Mouse (Mus musculus) hindbrain, postnatal 0 days (tissue): ENCODE results near the gene 0610009B22Rik. TPM values are rescaled to one million over a fixed set of nuclear protein-coding genes. Genes with fewer than 3 reads are reported as not detected.
A peak's percentile ranks its signal among the peaks of the same experiment; 100 is the strongest.
"Not testable (repeated sequence)": the region's sequence is repeated elsewhere in the genome, so short reads cannot be mapped to it uniquely, and the experiment has no call there.

ENCODE experiments used
- ATAC-seq: fragments of 200-750 bp; cut with Nextera tagmentation; 2 replicates; pipeline ENCODE4 v1.8.0; 2017; ENCODE audit warnings: mild to moderate bottlenecking, moderate TSS enrichment, moderate library complexity
- DNase-seq: peaks from one replicate; pipeline ENCODE4 v3.0.0-alpha.2; 2015; ENCODE audit warnings: low spot score
- H3K27ac ChIP-seq: fragments of 300-500 bp; sonication (generic); 2 replicates; pipeline ENCODE4 v1.5.1; 2014; ENCODE audit warnings: mild to moderate bottlenecking
- H3K27me3 ChIP-seq: fragments of 300-500 bp; sonication (generic); 2 replicates; pipeline ENCODE4 v1.6.1; 2014; ENCODE audit warnings: low read length, mixed read lengths; ENCODE audit not compliant: insufficient read depth
- H3K36me3 ChIP-seq: fragments of 300-500 bp; sonication (generic); 2 replicates; pipeline ENCODE4 v1.6.1; 2014; ENCODE audit warnings: low read length, mixed read lengths; ENCODE audit not compliant: insufficient read depth
- H3K4me1 ChIP-seq: fragments of 300-500 bp; sonication (generic); 2 replicates; pipeline ENCODE4 v1.6.1; 2014; ENCODE audit warnings: antibody characterized with exemption, low read length, mixed read lengths; ENCODE audit not compliant: insufficient read depth
- H3K4me2 ChIP-seq: fragments of 300-500 bp; sonication (generic); 2 replicates; pipeline ENCODE4 v1.6.1; 2014; ENCODE audit warnings: low read depth, mild to moderate bottlenecking, low read length, moderate library complexity, mixed read lengths
- H3K4me3 ChIP-seq: fragments of 300-500 bp; sonication (generic); 2 replicates; pipeline ENCODE4 v1.5.1; 2014; ENCODE audit warnings: low read length
- H3K9ac ChIP-seq: fragments of 300-500 bp; sonication (generic); replicated peaks from 2 replicates; pipeline ENCODE4 v1.6.1; 2014; ENCODE audit warnings: mild to moderate bottlenecking, low read length, moderate library complexity, mixed read lengths
- H3K9me3 ChIP-seq: fragments of 300-500 bp; sonication (generic); 2 replicates; pipeline ENCODE4 v1.6.1; 2016; ENCODE audit warnings: low read length, mixed read lengths
- CTCF ChIP-seq: IDR thresholded peaks from 2 replicates; pipeline ENCODE4 v1.5.1; 2016; ENCODE audit warnings: antibody characterized with exemption, control low read depth, low read depth
- WGBS: fragments of 180-500 bp; shearing (Covaris S2); extraction: QIAGEN DNeasy Blood & Tissue Kit; methylation state at CpG from one replicate; pipeline ENCODE4 v1.1.7; 2014; 5-methylcytosine and 5-hydroxymethylcytosine counted together
- polyA plus RNA-seq: library from polyadenylated mRNA; unstranded; fragments of >200 nt; fragmentation: Nextera tagmentation; extraction: Ambion mirVana; gene quantifications from 2 replicates; pipeline ENCODE4 v1.2.1, GENCODE M21; 2015
- total RNA-seq: library from RNA; depleted of rRNA; stranded (reverse); fragments of >200 nt; gene quantifications from 2 replicates; pipeline ENCODE4 v1.2.3, GENCODE M21; 2014

Gene 0610009B22Rik
- total and polyA plus RNA-seq, 2 experiments from 2014 or later = 23.8 to 92.3 TPM

DNA sequence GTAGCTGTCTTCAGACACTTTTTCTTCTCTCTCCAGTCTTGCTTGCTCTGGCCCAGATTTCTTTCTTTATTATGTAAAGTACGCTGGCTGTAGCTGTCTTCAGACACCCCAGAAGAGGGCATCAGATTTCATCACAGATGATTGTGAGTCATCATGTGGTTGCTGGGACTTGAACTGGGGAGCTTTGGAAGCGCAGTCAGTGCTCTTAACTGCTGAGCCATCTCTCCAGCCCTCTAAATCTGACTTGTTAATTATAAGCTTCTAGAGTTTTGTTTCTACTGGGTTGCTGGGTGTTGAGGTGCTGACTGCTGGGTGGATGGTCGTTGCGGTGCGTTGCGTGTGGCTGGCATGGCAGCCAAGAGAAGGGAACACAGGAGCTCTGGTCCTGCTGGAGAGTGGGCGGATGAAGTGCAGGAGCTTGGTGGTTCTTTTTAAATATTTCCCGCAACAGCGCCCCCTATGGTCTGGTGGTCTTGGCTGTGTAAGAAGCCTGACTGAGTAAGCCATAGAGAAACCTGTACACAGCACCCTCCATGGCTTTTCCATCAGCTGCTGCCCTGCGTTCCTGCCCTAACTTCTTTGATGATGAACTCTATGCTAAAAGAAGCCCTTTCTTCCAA lies 14.8 kb upstream of the 0610009B22Rik start:
- no peak for ATAC-seq
- no peak overlapping the region for H3K4me2 ChIP-seq
- no peaks in the 10 kb centered on the region for H3K4me1 ChIP-seq
- peak; percentile 38 for DNase-seq
- no peak overlapping the region for H3K27ac ChIP-seq
- H3K4me3 ChIP-seq = no peak overlapping the region
- peak; percentile 37 for TF ChIP-seq CTCF
- no peak overlapping the region for H3K9ac ChIP-seq
- H3K9me3 ChIP-seq = no peaks in the 10 kb centered on the region
- H3K36me3 ChIP-seq = peaks cover 46% of the 10 kb centered on the region
- 62% methylated on average over 10 of the region's 10 CpGs for WGBS
- H3K27me3 ChIP-seq = no peaks in the 10 kb centered on the region

DNA sequence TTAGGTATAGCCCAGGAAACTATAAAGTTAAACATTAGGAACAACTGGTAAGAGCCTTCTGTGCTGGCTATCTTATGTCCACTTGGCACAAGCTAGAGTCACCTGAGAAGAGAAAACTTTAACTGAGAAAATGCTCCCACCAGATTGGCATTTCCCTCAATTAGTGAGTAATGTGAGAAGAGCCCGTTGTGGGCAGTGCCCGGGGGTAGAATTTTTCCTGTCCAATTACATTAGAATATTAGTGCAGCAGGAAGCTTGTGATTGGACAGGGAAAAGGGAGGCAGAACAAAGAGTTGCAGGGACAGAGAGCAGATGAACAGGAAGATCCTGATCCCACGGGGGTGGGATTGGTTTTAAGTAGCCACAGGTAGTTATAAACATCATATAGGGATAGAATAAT lies 14.2 kb upstream of the 0610009B22Rik start:
- ATAC-seq (no peak), DNase-seq (no peak)
- 77% methylated on average over 3 of the region's 3 CpGs for WGBS
- H3K9me3 ChIP-seq = no peaks in the 10 kb centered on the region
- no peak overlapping the region for H3K4me2 ChIP-seq
- no peaks in the 10 kb centered on the region for H3K4me1 ChIP-seq
- no peak for TF ChIP-seq CTCF
- H3K27ac ChIP-seq = no peak overlapping the region
- H3K4me3 ChIP-seq = no peak overlapping the region
- H3K27me3 ChIP-seq = no peaks in the 10 kb centered on the region
- H3K9ac ChIP-seq = no peak overlapping the region
- H3K36me3 ChIP-seq = peaks cover 46% of the 10 kb centered on the region

DNA sequence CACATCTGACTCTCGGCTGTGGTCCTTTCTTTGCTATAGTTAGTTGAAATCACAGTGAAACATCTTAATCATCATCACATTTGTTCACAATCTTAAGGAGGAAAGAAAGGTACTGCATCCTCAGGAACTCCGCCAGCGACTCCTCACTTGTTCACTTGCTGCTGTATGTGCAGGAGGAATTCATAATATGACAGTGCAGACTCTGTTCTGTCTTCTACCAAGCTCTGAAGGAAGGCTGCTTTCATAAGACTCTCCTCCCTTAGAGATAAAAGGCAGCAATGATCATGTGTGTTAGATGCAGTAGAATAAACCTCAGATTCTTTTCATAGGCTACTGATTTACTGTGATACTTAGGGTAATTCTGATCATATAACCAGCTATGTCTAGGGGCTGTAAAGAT lies 6.3 kb upstream of the 0610009B22Rik start:
- Histone ChIP-seq H3K36me3 (peaks cover 31% of the 10 kb centered on the region), H3K4me3 (no peak overlapping the region), H3K27me3 (no peaks in the 10 kb centered on the region), H3K4me2 (no peak overlapping the region), H3K9ac (no peak overlapping the region), H3K4me1 (no peaks in the 10 kb centered on the region), H3K9me3 (no peaks in the 10 kb centered on the region), H3K27ac (no peak overlapping the region)
- DNase-seq (no peak), ATAC-seq (no peak)
- WGBS = 93% methylated on average over 3 of the region's 3 CpGs
- no peak for TF ChIP-seq CTCF

DNA sequence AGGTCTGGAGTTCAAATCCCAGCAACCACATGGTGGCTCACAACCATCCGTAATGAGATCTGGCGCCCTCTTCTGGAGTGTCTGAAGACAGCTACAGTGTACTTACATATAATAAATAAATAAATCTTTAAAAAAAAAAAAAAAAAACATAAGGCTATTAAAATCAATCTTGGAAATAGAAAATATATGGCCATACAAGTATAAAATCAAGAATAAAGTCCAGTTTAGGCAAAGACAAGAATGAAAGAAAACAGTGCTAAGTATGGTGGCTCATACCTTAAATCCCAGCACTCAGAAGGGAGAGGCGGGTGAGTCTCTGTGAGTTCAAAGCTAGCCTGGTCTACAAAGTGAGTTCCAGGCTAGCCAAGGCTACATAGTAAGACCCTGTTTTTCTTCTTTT lies 1.9 kb upstream of the 0610009B22Rik start:
- H3K36me3 ChIP-seq, H3K4me1 ChIP-seq, H3K27ac ChIP-seq, ATAC-seq, H3K27me3 ChIP-seq, H3K9me3 ChIP-seq, H3K9ac ChIP-seq, H3K4me2 ChIP-seq, H3K4me3 ChIP-seq, DNase-seq: not testable (repeated sequence)
- WGBS = 100% methylated on average over 1 of the region's 3 CpGs

DNA sequence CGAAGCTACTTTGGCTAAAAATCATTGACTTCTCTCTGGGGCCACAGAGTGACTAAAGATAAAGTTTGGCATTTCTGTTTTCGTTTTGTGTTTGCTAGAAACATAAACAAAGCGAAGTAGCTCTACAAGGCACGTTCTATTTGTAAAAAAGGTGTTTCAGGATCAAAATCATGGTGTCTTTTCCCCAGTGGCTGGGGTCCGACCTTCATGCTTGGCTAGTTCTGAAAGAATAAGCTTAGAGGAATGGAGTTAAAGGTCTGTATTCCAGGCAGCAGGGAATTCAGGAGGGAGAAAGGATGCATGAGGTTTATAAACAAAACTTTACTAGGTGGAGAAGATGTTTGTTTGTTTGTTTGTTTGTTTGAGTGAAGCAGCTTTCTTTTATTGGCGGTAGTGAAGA lies 669 bp upstream of the 0610009B22Rik start:
- Histone ChIP-seq H3K9ac (peak overlapping the region; percentile 69), H3K4me2 (peak overlapping the region; percentile 86), H3K27ac (peak overlapping the region; percentile 99), H3K4me1 (no peaks in the 10 kb centered on the region; the same call in 1 of the 2 replicates), H3K36me3 (peaks cover 3% of the 10 kb centered on the region; the same call in 1 of the 2 replicates), H3K9me3 (no peaks in the 10 kb centered on the region), H3K4me3 (peak overlapping the region; percentile 79), H3K27me3 (no peaks in the 10 kb centered on the region)
- TF ChIP-seq CTCF = no peak
- ATAC-seq = no peak
- DNase-seq = no peak
- 23% methylated on average over 6 of the region's 6 CpGs for WGBS

DNA sequence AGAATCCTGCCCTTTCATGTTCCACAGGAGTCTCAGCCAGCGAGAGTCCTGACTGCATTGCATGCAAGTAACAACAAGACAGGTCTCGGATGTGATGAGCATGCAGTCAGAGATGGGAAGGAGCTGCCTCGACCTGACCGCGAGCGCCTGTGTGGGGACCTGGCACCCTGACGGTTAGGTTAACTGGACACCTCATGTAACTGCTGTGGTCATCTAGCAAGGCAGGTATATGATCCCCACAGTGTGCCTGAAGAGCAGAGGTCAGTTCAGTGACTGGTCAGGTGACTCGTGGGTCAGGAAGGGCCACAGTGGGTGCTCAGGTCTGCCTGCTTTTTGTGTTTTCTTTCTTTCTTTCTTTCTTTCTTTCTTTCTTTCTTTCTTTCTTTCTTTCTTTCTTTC lies 6.7 kb downstream of the 0610009B22Rik start:
- H3K36me3 ChIP-seq = no peaks in the 10 kb centered on the region
- no peak for TF ChIP-seq CTCF
- H3K9ac ChIP-seq = no peak overlapping the region
- H3K4me3 ChIP-seq = no peak overlapping the region
- no peak overlapping the region for H3K27ac ChIP-seq
- no peak overlapping the region for H3K4me2 ChIP-seq
- no peaks in the 10 kb centered on the region for H3K9me3 ChIP-seq
- H3K27me3 ChIP-seq = no peaks in the 10 kb centered on the region
- WGBS = 39% methylated on average over 8 of the region's 8 CpGs
- ATAC-seq (no peak), DNase-seq (no peak)
- H3K4me1 ChIP-seq = no peaks in the 10 kb centered on the region

DNA sequence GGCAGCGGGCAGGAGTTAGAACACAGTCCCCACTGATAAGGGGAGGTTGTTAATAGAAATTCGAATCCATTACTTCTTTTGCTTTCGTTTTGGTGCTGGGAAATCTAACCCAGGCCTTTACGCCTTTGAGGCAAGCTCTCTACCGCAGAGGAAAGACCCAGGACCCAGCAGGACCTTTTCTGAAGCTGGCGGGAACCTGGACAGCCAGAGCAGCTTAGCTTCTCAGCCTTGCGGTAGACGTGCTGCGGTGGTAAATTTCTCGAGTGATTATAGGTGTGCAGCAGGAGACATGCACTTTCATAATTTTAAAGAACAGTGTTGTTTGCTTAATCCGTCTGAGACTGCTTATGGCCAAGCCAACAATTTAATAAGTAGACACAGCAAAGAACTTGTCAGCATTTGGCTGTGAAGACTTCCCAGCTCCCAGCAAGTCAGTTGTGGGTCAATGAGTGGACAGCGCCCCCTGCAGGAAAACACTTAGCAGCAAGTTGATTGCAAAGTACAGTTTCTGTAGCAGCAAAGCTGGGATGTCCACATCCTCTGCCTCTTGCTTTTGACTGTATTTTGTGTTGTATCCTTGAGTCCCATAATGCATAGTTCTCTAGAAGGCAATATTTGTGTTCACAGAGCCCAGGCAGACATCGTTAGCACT lies 7.2 kb downstream of the 0610009B22Rik start:
- Histone ChIP-seq H3K36me3 (no peaks in the 10 kb centered on the region), H3K4me3 (no peak overlapping the region; the same call in 1 of the 2 replicates), H3K9ac (no peak overlapping the region), H3K27me3 (no peaks in the 10 kb centered on the region), H3K27ac (no peak overlapping the region), H3K4me1 (no peaks in the 10 kb centered on the region), H3K4me2 (0 out of 2 replicates have a peak overlapping the region, but pooled peaks have one; percentile 10), H3K9me3 (no peaks in the 10 kb centered on the region)
- DNase-seq = peak; percentile 93
- peak; percentile 94 for TF ChIP-seq CTCF
- 29% methylated on average over 13 of the region's 13 CpGs for WGBS
- ATAC-seq = peak; percentile 32; the same call in 1 of the 2 replicates
